Mouse (Mus musculus): ENCODE measurements around the gene Ryr3.

The Ryr3 gene

DNA sequence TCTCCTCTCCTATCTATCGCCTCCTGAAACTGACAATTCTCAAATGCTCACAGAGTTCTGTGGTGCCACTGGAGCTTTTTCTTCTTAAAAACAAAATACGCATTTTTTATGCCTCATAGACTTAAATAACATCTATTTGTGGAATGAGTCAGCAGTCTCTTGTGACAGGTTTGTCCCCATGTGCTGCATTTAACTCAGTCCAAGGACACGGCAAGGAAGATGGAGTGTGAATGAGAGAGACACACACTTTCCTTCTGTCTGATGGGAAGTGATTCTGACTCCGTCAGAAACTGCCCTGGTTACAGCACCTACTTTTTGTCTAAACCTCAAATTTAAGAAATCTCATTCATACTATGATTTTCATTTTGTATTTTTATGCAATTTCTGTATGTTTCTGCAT is 306.3 kb downstream of the Ryr3 start:
- DNase-seq (ENCODE audit: low read depth, low spot score), result peak; percentile 24

DNA sequence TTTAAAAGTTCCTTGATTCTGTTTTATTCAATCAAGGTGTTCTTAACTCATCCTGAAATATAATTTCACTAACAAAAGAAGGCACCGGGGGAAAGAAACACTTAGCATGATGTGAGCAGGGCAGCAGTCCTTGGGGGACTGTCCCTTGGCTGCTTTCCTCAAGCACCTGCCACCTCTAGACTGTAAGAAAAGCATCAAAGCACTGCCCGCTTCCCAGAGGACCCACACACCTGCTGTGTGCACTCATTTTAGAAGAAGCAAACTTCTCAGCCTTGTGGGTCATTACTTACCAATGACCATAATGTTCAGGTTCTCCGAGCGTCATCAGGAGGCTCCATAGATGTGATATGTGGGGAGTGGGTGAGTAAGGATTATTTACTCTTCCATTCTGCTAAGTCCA is 307.8 kb downstream of the Ryr3 start:
- no peak for DNase-seq (ENCODE audit: low read depth, low spot score)

DNA sequence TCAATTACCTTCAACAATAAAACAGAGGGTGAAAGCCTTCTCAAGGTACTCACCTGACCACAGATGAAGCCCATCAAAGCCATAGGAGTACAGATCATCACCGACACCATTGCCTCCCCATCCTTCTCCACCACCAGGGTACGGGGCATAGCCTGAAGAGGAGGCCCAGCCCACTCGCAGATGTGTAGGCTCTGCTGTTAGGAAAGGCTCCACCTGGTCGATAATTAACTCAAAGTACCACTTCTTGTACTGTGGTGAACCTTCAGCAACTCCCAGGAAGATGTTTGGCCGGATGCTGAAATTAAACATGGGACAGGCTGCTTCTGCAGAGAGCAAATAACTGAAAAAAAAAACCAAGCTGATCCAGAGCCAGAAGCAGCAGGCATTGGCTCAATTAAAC is 316.1 kb downstream of the Ryr3 start:
- no peak for DNase-seq (ENCODE audit: low read depth, low spot score)

DNA sequence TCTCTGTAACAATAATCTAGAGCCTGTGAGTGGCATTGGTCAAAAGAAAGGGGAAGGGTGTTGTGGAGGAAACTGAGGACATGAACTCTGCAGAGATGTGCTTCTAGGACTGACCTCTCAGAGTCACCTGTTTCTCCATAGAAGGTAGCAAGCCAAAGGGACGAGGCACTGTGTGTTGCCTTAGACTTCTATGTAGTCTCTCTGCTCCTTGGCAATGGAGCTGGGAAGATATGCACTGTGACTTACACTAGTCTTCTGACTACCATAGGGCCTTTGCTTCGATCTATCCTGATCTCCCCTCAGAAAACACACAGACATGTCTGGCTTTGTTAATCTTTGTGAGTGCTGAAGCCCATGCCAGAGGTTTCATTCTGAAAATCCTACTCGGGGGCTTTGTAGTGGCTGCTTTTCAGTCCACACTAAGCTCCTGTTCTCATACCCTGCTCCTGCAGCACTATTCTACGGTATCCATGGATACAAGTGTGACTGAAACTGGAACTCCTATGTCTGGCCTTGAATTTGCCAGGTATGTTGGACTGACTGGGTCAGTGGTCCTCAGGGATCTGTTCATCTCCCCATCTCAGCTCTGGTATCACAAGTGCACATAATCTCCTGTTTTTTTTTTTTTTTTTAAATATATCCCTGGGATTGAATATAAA is 332.3 kb downstream of the Ryr3 start:
- no peak for DNase-seq (ENCODE audit: low read depth, low spot score)

GRCm38 (mm10) chr2:112881805-112882204 is 335.1 kb downstream of the Ryr3 start:
- DNase-seq (ENCODE audit: low read depth, low spot score), result no peak

DNA sequence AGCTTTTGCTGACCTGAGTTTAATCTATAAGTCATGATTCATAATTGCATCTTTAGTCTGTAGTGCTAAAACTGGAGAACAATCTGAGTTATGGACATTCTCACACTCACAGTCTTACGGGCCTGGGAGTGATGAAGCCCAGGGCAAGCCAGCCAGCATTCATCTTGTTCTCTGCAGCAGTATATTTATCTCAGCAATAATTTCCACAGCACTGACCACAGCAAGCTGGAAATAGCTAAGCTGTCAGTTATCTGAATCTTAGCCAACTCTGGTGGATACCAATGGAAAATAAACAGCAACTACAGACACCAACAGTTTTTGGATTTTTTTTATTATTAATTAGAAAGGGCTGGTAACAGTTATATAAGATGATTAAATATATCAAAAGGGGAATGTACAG is 335.5 kb downstream of the Ryr3 start:
- no peak for DNase-seq (ENCODE audit: low read depth, low spot score)

DNA sequence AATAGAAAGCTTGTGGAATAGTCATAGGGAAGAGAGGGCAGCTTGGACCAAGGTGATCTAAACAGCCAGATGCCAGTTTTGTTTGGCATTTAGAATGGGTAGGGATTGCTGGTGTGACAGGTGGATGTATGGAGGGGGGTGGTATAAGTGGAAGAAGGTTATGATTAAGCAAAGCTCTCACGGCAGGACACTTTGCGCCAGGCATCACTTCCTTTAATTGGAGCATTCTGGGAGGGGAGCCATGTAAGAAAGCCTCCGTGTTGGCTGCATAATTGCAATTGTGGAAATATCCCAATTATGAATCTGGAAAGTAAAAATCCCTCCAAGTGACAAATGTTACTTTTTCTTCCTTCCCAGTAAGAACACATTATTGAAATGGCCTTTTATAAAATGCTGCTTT is 339.5 kb downstream of the Ryr3 start:
- peak; percentile 23 for DNase-seq (ENCODE audit: low read depth, low spot score)

DNA sequence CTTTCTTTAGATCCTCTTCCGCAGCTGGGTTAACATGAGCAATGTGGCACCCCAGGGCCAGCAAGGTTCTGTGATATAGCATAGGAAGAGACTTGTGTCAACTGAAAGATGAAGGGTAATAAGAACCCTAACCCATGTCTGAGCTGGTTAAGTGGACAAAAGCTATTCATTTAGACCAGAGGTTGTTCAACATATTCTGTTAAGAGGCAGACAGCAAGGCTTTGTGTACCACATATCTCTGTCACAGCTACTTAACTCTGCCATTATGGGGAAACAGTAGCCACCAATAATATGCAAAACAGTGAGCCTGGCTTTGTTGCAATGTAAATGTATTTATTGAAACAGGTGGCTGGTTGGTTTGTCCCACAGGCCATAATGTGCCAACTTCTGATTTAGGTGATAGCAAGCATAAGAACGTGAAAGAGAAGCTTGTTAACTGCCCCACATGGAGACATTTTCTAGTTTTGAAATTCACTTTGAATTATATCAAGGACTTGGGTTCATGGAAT is 350.8 kb downstream of the Ryr3 start:
- no peak for DNase-seq (ENCODE audit: low read depth, low spot score)

GRCm38 (mm10) chr2:112861792-112862191 is 355.1 kb downstream of the Ryr3 start:
- DNase-seq (ENCODE audit: low read depth, low spot score), result peak; percentile 69

GRCm38 (mm10) chr2:112845583-112846512 is 371.0 kb downstream of the Ryr3 start:
- DNase-seq (ENCODE audit: low read depth, low spot score), result no peak

- no peak for DNase-seq (ENCODE audit: low read depth, low spot score)
Observed at GRCm38 (mm10) chr2:112842877-112843276, 374.0 kb downstream of the Ryr3 start.

- DNase-seq (ENCODE audit: low read depth, low spot score), result no peak
Observed at GRCm38 (mm10) chr2:112831423-112832305, 385.2 kb downstream of the Ryr3 start.

- DNase-seq (ENCODE audit: low read depth, low spot score), result no peak
Observed at GRCm38 (mm10) chr2:112826571-112826970, 390.3 kb downstream of the Ryr3 start.

DNA sequence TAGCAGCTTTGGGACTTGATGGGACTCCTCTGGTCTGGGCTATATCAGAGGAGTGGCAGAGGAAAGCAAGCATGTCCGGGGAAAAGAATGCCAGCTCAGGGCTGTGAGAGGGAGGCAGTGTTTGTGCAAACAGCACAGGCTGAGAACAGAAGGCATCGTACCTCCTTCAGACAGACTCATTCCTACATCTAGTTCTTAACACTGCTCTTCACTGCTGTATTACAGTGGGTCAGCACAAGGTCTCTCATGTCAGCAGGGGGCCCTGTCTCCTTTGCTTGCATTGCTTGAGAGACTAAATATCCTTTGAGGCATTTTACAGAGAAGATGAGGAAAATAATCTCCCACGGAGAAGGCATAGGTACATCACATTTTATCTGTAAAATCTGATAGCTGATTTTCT is 394.2 kb downstream of the Ryr3 start:
- peak; percentile 29 for DNase-seq (ENCODE audit: low read depth, low spot score)

- no peak for DNase-seq (ENCODE audit: low read depth, low spot score)
Observed at GRCm38 (mm10) chr2:112819059-112819458, 397.8 kb downstream of the Ryr3 start.

DNA sequence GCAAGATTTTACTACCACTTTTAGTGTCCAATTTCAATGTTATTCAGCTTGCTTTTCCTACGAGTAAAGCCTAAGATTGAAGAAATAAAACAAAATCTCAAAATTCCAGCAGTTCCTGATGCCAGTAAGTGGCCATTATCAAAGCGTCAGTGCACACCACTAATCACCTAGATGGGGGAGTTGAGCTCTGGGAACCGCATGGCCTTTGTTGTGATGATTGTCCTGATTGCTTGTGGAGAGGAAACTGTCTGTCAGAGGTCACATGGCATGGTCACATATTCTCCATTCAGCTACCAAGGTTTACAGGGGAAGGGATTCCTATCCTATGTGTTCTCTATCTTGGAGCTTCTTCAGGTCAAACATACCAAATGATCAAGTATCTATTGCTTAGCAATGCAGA is 399.9 kb downstream of the Ryr3 start:
- no peak for DNase-seq (ENCODE audit: low read depth, low spot score)

GRCm38 (mm10) chr2:112815960-112816359 is 400.9 kb downstream of the Ryr3 start:
- no peak for DNase-seq (ENCODE audit: low read depth, low spot score)

DNA sequence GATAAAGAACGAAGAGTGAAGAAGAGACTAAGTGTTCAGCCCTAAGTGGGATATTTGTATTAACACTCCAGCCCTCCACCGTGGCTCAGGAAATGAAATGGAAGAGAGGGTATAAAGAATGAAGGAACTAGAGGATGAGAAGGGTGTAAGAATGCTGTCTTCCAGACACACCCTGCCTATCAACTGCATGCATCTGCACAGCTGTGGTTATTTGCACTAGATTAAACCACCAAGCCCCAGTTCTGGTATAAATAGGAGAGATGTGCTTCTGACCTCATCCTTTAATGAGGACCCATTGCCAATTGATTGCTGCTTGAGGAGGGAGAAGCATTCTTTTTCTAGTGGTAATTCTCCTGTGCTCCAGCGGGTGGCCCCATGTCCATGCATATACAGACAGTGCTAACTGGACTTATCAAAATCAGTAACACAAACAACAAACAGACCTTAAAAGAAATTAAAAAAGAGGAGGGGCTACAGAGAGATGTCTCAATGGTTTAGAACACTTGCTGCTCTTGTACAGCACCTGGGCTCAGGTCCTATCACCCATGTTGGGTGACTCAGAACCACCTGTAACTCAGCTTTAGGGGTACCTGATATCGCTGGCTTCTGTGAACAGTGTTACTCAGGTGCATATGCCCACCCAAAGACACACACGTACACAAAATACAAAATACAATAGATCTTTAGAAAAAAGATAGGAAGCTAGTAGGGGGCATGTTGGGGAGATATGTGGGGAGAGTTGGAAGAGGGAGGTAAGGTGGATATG is 404.1 kb downstream of the Ryr3 start:
- no peak for DNase-seq (ENCODE audit: low read depth, low spot score)

- DNase-seq (ENCODE audit: low read depth, low spot score), result peak; percentile 57
Observed at GRCm38 (mm10) chr2:112806015-112806414, 410.9 kb downstream of the Ryr3 start.

DNA sequence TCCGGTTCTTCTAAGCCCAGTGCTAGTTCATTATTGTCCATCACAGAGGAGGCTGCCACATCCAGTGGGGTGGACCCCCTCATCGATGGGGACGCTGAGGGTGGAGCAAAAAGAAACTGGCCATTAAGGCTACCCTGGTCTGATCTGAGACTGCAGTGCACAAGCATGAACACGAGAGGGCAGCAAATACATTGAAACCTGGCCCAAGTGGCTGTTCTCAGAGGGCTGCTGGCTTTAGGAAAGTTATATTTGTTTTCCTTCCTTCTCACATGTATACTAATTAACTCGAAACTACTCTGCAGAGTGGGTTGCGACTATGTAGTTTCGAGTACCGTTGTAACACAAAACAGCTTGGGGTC is 416.9 kb downstream of the Ryr3 start:
- DNase-seq (ENCODE audit: low read depth, low spot score), result no peak

- DNase-seq (ENCODE audit: low read depth, low spot score), result no peak
Observed at GRCm38 (mm10) chr2:112799351-112799994, 417.4 kb downstream of the Ryr3 start.

Measured in telencephalon, adult 2 months (tissue).